Mouse (Mus musculus) cortical plate, adult 2 months (tissue): ENCODE results near the gene Gtf2i.

Source experiments
- CTCF ChIP-seq: fragments of 200-500 bp; IDR thresholded peaks from 2 replicates; pipeline ENCODE4 v1.5.1; 2011; ENCODE audit warnings: mild to moderate bottlenecking, control low read depth, low read length; ENCODE audit not compliant: insufficient read depth; ENCODE audit errors: extremely low read depth
- POLR2A ChIP-seq: fragments of 200-500 bp; IDR thresholded peaks from 2 replicates; pipeline ENCODE4 v1.6.1; 2011; ENCODE audit warnings: mild to moderate bottlenecking, low read length, control low read depth; ENCODE audit not compliant: insufficient read depth; ENCODE audit errors: extremely low read depth

GRCm38 (mm10) chr5:134236241-134236640 is 78.3 kb downstream of the Gtf2i start:
- TF ChIP-seq POLR2A (no peak), CTCF (no peak)
